Mouse (Mus musculus) ES-Bruce4 (cell line): Measurements from ENCODE around the gene Chit1.

Experiments
- CTCF ChIP-seq: IDR thresholded peaks from one replicate; pipeline ENCODE4 v1.8.1; 2011; ENCODE audit warnings: low read depth, low read length
- EP300 ChIP-seq: IDR thresholded peaks from 2 replicates; pipeline ENCODE4 v1.6.1; 2011; ENCODE audit warnings: low read depth, low read length; ENCODE audit not compliant: insufficient read depth
- POLR2A ChIP-seq: IDR thresholded peaks from one replicate; pipeline ENCODE4 v1.8.1; 2011; ENCODE audit warnings: low read length; ENCODE audit not compliant: insufficient read depth

DNA sequence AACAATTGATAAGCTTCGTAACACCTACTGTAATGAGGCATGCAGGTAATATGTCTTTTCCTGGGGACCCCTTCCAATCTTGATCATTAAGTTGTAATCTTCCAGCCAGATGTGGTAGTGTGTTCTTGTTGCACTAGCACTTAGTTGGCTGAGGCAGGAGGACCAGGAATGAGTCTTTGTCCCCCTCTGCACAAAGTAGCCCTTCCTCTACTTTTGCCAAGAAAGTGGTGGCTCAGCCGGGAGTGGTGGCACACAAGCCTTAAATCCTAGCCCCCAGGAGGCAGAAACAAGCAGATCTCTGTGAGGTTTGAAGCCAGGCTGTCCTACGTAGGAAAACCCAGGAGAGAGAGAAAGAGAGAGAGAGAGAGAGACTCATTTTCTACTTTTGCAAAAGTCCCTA, 49.1 kb upstream of the Chit1 start:
- TF ChIP-seq POLR2A: no peak
- no peak for TF ChIP-seq CTCF
- no peak for TF ChIP-seq EP300
